Comparison of ENCODE assay signal across 32 mouse cellular contexts in genomic region chr12:64614877-64615276, GRCm38 (mm10).
"Had no signal": no experiment of that assay in that cellular context is flagged by ENCODE, and none has a peak within 500 bp of the region (broad histone marks: within the 10 kb centered on the region; RNA-seq: fewer than 3 reads in every experiment).

No protein-coding gene starts in this region.

- H3K27ac ChIP-seq: limb, embryonic 10.5 days; limb, embryonic 12.5 days; limb, embryonic 13.5 days; limb, embryonic 15.5 days; liver, embryonic 12.5 days; liver, embryonic 13.5 days; liver, embryonic 14.5 days; liver, embryonic 15.5 days; lung, embryonic 15.5 days; macrophage; midbrain, embryonic 10.5 days; midbrain, embryonic 12.5 days; midbrain, embryonic 13.5 days; midbrain, embryonic 15.5 days; neural tube, embryonic 12.5 days; neural tube, embryonic 13.5 days had no signal

- ATAC-seq: liver, embryonic 12.5 days; liver, postnatal 0 days; lung, postnatal 0 days; midbrain, embryonic 13.5 days; midbrain, embryonic 15.5 days; midbrain, embryonic 16.5 days had no signal

- H3K36me3 ChIP-seq: limb, embryonic 10.5 days; limb, embryonic 12.5 days; limb, embryonic 13.5 days; limb, embryonic 15.5 days; liver, embryonic 12.5 days; liver, embryonic 13.5 days; liver, embryonic 15.5 days; lung, embryonic 15.5 days; midbrain, embryonic 10.5 days; midbrain, embryonic 12.5 days; midbrain, embryonic 13.5 days; midbrain, embryonic 15.5 days; neural tube, embryonic 12.5 days; neural tube, embryonic 13.5 days had no signal

- H3K9me3 ChIP-seq: limb, embryonic 10.5 days; limb, embryonic 12.5 days; limb, embryonic 13.5 days; limb, embryonic 15.5 days; liver, embryonic 12.5 days; liver, embryonic 13.5 days; liver, embryonic 15.5 days; lung, embryonic 15.5 days; megakaryocyte, embryonic 14.5 days; midbrain, embryonic 10.5 days; midbrain, embryonic 12.5 days; midbrain, embryonic 13.5 days; midbrain, embryonic 15.5 days; neural tube, embryonic 12.5 days; neural tube, embryonic 13.5 days had no signal

- H3K4me2 ChIP-seq: limb, embryonic 12.5 days; limb, embryonic 13.5 days; limb, embryonic 15.5 days; liver, embryonic 11.5 days; liver, embryonic 12.5 days; liver, embryonic 13.5 days; liver, embryonic 15.5 days; lung, embryonic 14.5 days; lung, embryonic 15.5 days; midbrain, embryonic 11.5 days; midbrain, embryonic 12.5 days; midbrain, embryonic 13.5 days; midbrain, embryonic 15.5 days; neural tube, embryonic 12.5 days; neural tube, embryonic 13.5 days had no signal

- H3K27me3 ChIP-seq: limb, embryonic 12.5 days; limb, embryonic 13.5 days; limb, embryonic 15.5 days; liver, embryonic 12.5 days; liver, embryonic 13.5 days; liver, embryonic 15.5 days; lung, embryonic 15.5 days; megakaryocyte, embryonic 14.5 days; midbrain, embryonic 12.5 days; midbrain, embryonic 13.5 days; midbrain, embryonic 15.5 days; neural tube, embryonic 12.5 days; neural tube, embryonic 13.5 days had no signal

- H3K9ac ChIP-seq: limb, embryonic 12.5 days; limb, embryonic 13.5 days; limb, embryonic 15.5 days; liver, embryonic 12.5 days; liver, embryonic 13.5 days; liver, embryonic 14.5 days; liver, embryonic 15.5 days; liver, postnatal 0 days; lung, embryonic 14.5 days; lung, embryonic 15.5 days; midbrain, embryonic 12.5 days; midbrain, embryonic 13.5 days; midbrain, embryonic 15.5 days; neural tube, embryonic 12.5 days; neural tube, embryonic 13.5 days had no signal

- DNase-seq: left cerebral cortex, postnatal 4 days; liver; liver, embryonic 13.5 days; liver, postnatal 0 days; lung, adult 18-20 months; lung, adult 2 months; lung, embryonic 14.5 days; lung, postnatal 14 days; lung, postnatal 36 days; lung, postnatal 4 days; midbrain, embryonic 14.5 days had no signal

- H3K4me3 ChIP-seq: limb, embryonic 10.5 days; limb, embryonic 12.5 days; limb, embryonic 13.5 days; limb, embryonic 15.5 days; liver, embryonic 12.5 days; liver, embryonic 13.5 days; liver, embryonic 15.5 days; lung, embryonic 15.5 days; megakaryocyte, embryonic 14.5 days; midbrain, embryonic 10.5 days; midbrain, embryonic 12.5 days; midbrain, embryonic 13.5 days; midbrain, embryonic 15.5 days; myocyte; neural tube, embryonic 12.5 days; neural tube, embryonic 13.5 days had no signal

- H3K4me1 ChIP-seq: limb, embryonic 10.5 days; limb, embryonic 12.5 days; limb, embryonic 13.5 days; limb, embryonic 15.5 days; liver, embryonic 12.5 days; liver, embryonic 13.5 days; liver, embryonic 15.5 days; lung, embryonic 15.5 days; megakaryocyte, embryonic 14.5 days; midbrain, embryonic 10.5 days; midbrain, embryonic 12.5 days; midbrain, embryonic 15.5 days; neural tube, embryonic 12.5 days; neural tube, embryonic 13.5 days had no signal
